Mouse (Mus musculus) spleen, adult 12 weeks (tissue): ENCODE measurements around the gene Olfr522.

Experiments
- DNase-seq: peaks from one replicate; pipeline ENCODE4 v3.0.0; 2022; ENCODE audit warnings: low spot score

Gene Olfr522

DNA sequence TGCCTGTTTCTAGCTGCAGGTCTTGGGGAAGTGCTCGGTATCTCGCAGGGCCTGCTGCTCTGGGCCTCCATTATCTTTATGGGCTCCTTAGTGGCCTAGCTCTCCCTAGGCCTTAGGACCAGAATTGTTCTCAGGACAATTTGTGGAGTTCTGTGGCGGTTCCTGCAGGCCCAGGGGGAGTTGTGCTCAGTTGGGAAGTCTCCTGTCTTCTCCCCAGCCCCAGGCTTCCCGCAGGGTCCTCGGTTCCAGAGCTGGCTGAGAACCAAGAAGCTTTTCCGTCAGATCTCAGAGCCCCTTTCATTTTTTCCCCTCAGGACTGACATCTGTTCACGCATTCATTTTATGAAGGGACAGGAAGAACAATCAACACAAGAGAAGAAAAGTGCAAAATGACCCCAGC, at the start of gene Olfr522:
Olfr522 (minus strand) TSS at position 101 of the 400 bp plus-strand sequence.
- DNase-seq = no peak

DNA sequence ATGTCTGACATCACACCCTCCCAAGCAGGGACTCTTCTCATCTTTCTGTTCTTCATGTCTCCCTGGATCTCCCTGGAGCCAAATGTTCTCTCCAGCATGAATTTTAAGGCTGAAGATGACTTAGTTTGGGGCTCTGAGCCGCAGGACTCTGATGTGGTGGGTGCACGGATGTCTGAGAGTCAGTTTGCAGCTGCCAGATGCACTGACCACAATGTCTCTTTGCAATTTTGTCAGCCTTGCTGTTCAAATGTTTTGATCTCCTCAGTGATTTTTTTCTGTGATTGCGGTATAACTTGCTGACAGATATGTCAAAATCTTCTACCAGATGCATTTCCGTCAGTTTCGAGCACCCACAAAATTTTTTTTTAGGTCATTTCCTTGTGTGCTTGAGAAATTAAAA, 49.3 kb upstream of the Olfr522 start:
- DNase-seq = no peak

- DNase-seq = no peak
Observed at GRCm38 (mm10) chr7:140208677-140209076, 44.1 kb upstream of the Olfr522 start.

GRCm38 (mm10) chr7:140208153-140208552, 43.6 kb upstream of the Olfr522 start:
- no peak for DNase-seq

DNA sequence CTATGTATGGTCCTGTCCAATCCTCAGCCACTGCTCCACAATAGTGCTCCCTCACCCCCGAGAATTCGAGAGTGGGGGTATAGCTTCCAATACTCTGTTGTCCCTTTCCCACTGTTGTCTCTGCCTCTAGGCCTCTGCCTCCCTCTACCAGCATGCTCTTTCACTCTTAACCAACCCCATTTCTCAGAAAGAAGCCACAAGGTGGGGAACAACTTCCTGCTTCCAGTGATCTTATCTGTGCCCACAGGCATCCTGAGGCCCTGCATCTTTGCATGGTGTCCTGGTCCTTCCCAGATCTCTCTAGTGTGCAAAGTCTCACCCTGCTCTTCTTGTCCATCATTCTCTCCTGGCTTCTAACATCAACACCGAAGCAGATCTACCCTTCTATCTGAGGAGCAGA, 42.3 kb upstream of the Olfr522 start:
- no peak for DNase-seq

GRCm38 (mm10) chr7:140205864-140206263, 41.3 kb upstream of the Olfr522 start, which contains the start of gene Olfr524:
Gene Olfr524, minus strand, starts transcription at chr7:140205964.
- no peak for DNase-seq

DNA sequence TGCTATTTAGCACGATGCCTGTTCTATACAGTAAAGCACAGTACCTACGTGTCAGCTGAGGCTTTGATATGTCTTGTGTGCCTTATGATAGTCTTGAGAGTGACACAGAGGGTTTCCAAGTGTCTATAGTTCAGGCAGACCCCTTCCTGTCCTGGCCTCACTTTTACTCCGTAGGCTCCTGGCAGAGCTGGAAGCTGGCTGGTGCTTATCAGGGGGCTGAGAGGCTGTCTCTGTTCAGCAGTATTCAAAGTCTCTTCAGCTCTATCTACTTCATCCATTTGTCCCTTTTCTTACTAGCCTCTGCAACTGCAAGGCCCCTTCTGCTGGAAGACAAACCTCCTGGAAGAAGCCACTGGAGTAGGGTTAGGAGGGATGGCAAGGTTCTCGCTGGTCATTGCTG, 36.5 kb upstream of the Olfr522 start:
- no peak for DNase-seq

- DNase-seq = no peak
Observed at GRCm38 (mm10) chr7:140196002-140196401, 31.4 kb upstream of the Olfr522 start.

- DNase-seq = no peak
Observed at GRCm38 (mm10) chr7:140194031-140194430, 29.5 kb upstream of the Olfr522 start.

- no peak for DNase-seq
Observed at GRCm38 (mm10) chr7:140192851-140193250, 28.3 kb upstream of the Olfr522 start.

- DNase-seq = no peak
Observed at GRCm38 (mm10) chr7:140192445-140192844, 27.9 kb upstream of the Olfr522 start.

DNA sequence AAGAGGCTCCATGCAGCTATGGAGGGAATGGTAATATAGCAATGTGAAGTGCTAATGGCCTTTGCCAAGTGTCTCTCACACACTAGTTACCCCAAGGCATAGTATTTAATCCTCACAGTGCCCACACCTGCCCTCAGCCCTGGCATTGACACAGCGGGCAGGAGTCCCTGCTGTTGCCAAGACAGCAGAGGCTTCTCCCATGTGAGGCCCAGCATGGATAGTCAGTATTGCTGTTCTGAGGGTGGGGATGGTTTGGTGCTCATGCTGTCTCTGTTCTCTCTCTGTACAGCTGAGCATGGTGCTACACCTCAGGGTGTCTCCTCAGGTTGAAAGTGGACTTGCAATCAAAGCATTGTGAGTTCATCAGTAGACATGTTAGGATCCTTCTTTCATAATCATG, 25.9 kb upstream of the Olfr522 start:
- DNase-seq = no peak

DNA sequence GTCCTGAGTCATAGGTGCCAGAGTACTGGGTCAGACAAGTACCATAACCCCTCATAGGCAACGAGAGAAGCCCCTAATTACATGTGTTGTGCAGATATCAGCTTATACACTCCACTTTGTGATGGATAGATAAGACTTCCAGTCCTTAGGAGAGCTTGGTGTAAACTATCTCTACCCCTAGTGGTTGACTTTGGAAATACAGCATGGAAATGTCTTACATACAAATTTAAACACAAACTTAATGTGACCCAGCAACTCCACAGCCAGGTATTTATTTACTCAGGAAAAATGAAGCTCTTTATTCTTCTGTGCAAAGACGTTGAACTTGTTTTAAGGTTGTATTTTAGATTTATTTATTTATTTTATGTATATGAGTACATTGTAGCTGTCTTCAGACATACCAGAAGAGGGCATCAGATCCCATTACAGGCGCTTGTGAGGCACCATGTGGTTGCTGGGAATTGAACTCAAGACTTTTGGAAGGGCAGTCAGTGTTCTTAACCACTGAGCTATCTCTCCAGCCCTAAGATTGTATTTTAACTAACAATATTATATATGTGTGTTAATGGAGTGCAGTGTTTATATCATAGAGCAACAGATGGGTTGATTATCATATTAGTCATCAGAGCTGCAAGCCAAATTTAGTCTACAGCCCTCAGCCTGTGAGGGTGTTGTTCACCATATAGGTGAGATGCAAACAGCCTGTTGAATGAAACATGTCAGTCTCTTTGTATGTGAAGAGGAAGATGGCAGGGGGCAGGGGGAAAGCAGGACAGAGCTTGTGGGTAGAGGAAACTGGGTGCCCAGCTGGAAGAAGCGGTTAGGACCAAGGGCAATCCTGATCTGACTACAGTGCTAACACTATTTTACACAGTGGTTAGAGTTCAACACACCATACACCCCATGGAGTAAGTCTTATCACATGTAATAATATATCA, 24.1 kb upstream of the Olfr522 start:
- DNase-seq = no peak

- no peak for DNase-seq
Observed at GRCm38 (mm10) chr7:140187721-140188390, 23.3 kb upstream of the Olfr522 start.

DNA sequence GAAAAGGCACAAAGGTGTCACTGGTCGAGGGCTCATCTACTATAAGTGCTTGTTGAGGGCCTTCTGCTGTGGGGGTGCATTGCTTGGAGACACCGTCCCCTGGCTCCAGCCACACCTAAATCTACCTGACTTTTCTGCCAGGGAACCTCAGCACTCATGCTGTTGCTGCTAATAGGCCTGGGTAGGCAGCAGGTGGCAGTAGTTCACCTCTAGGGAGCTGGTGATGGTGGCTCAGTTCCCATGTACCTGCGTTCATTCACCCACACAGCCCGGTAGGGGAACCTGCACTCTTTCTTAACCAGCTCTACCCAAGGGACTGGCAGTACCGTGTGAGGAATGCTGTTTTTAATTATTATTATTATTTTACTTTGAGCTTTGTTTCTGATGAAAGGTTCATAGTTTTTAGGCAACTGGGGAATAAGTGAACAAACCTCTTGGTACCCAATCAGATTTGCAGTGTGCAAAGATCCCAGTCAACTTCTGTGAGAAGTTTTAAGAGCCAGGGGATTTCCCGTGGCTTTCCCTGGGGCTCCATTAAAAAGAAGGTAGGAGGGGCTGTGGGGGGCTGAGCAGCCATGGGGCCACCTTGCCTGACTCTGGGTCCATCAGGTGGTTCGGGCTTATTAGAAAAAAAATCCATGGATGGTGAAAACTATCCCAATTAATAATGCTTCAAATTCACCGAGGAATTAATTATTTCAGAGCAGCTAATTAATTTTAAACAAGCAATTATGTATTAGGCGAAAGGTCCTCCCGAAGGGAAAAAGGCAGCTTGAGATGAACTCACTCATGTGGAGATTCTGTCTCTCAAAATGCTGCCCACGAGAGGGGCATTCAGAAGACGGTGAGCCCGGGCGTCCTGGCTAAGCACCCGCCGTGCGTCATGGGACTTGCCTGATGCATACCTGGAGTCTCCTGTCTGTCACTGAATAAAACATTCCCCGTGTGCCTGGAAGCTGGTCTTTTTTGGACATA, 22.4 kb upstream of the Olfr522 start:
- DNase-seq = no peak

DNA sequence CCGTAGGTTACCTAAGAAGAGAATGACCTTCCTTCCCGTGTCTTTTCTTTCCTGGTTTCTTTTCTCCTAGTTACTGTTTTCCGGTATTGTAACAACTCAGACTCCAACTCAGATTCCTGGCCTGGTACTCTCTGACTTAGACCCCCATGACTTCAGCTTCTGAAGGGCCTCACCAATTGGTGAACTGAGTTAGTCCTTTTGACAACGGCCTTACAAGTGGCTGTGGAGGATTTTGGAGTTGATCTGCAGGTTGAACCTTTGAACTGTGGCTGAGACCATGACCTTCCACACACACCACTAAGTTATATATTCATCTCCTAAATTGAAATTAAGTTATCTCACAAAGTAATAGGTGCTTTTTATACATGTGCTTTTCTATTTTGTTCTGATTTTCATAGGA, 19.6 kb upstream of the Olfr522 start:
- DNase-seq = no peak

DNA sequence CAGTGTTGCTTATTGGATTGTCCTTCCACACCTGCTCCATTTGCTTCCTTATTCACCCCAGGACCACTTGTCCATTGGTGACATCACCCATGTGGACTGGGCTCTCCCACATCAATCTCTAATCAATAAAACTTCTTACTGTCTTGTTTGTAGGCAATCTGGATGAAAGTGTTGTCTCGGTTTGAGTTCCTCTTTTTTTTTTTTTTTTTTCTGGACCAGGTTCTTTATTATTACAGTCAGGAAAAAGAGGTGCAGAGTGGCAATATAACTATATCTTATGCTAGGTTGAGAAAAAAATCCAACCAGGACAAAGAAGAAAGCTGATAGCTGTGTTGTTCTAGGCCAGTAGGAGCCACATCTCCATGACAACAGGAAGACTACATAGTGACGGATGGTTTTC, 16.1 kb upstream of the Olfr522 start:
- DNase-seq = no peak

- no peak for DNase-seq
Observed at GRCm38 (mm10) chr7:140179176-140179575, 14.6 kb upstream of the Olfr522 start.

- no peak for DNase-seq
Observed at GRCm38 (mm10) chr7:140172936-140173335, 8.4 kb upstream of the Olfr522 start, which contains the start of gene Olfr523. Gene Olfr523, plus strand, starts transcription at chr7:140173217.

DNA sequence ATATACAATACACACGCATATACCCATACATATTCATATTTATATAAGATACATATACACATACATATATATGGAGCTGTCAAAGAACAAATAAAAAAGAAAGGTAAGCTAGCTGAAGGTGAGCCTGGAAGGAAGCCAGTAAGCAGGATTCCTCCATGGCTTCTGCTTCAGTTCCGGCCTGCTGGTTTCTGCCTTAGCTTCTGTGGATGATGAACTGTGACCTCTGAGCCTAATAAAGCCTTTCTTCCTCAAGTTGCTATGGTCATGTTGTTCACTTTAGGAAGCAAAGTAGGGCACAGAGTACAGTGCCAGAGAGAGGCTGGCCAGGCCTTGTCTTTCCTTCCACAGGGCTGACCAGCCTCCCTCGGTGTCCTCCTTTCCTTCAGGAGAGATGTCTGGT, 6.3 kb upstream of the Olfr522 start:
- no peak for DNase-seq

DNA sequence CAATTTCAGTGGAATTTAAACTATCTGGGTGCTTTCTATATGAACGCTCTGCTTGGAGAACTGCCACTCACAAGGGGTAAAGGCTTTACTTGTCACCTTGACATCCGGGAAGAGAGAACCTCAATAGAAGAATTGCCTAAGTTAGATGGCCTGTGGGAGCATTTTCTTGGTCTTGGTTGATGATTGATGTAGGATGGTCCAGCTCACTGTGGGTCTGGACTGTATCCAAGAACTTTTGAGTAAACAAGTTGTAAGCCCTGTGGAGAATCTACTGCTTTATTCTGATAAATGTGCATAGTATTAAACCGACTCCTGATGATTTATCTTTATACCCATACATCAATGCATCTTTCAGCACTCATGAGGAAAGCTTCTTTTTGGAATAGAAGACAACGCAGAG, 4.8 kb upstream of the Olfr522 start:
- no peak for DNase-seq

GRCm38 (mm10) chr7:140167950-140168349, 3.4 kb upstream of the Olfr522 start:
- DNase-seq = no peak
